Mouse (Mus musculus): ENCODE measurements around the gene Platr17.
A peak's percentile ranks its signal among the peaks of the same experiment; 100 is the strongest.
"Not testable (repeated sequence)": the region's sequence is repeated elsewhere in the genome, so short reads cannot be mapped to it uniquely, and the experiment has no call there.

The Platr17 gene

GRCm38 (mm10) chr17:33904835-33905234, at the start of gene Platr17:
Platr17 (plus strand) TSS chr17:33905135.
- not testable (repeated sequence) for DNase-seq (ENCODE audit: low spot score)

- no peak for DNase-seq (ENCODE audit: low spot score)
Measured at GRCm38 (mm10) chr17:33857816-33858215, 47.1 kb upstream of the Platr17 start.

- DNase-seq (ENCODE audit: low spot score): peak; percentile 59
Measured at GRCm38 (mm10) chr17:33865330-33866030, 39.5 kb upstream of the Platr17 start.

GRCm38 (mm10) chr17:33873537-33873936, 31.4 kb upstream of the Platr17 start, which contains the start of gene Gm7029:
Gm7029 (plus strand) TSS chr17:33873837.
- DNase-seq (ENCODE audit: low spot score): not testable (repeated sequence)

GRCm38 (mm10) chr17:33874411-33874810, 30.5 kb upstream of the Platr17 start:
- no peak for DNase-seq (ENCODE audit: low spot score)

GRCm38 (mm10) chr17:33875797-33876196, 29.1 kb upstream of the Platr17 start:
- DNase-seq (ENCODE audit: low spot score): not testable (repeated sequence)

- DNase-seq (ENCODE audit: low spot score): not testable (repeated sequence)
Measured at GRCm38 (mm10) chr17:33884320-33884719, 20.6 kb upstream of the Platr17 start.

- DNase-seq (ENCODE audit: low spot score): not testable (repeated sequence)
Measured at GRCm38 (mm10) chr17:33887802-33888201, 17.1 kb upstream of the Platr17 start.

- not testable (repeated sequence) for DNase-seq (ENCODE audit: low spot score)
Measured at GRCm38 (mm10) chr17:33888230-33888629, 16.7 kb upstream of the Platr17 start.

GRCm38 (mm10) chr17:33889941-33890532, 14.9 kb upstream of the Platr17 start:
- DNase-seq (ENCODE audit: low spot score): not testable (repeated sequence)

GRCm38 (mm10) chr17:33890533-33891059, 14.3 kb upstream of the Platr17 start, which contains the start of gene Kifc1:
Kifc1 (minus strand) TSS chr17:33890661.
- peak; percentile 99 for DNase-seq (ENCODE audit: low spot score)

- DNase-seq (ENCODE audit: low spot score): no peak
Measured at GRCm38 (mm10) chr17:33891357-33891756, 13.6 kb upstream of the Platr17 start.

- not testable (repeated sequence) for DNase-seq (ENCODE audit: low spot score)
Measured at GRCm38 (mm10) chr17:33891892-33892291, 13.0 kb upstream of the Platr17 start.

GRCm38 (mm10) chr17:33892429-33892828, 12.5 kb upstream of the Platr17 start:
- no peak for DNase-seq (ENCODE audit: low spot score)

GRCm38 (mm10) chr17:33893011-33893410, 11.9 kb upstream of the Platr17 start:
- not testable (repeated sequence) for DNase-seq (ENCODE audit: low spot score)

- peak; percentile 68 for DNase-seq (ENCODE audit: low spot score)
Measured at GRCm38 (mm10) chr17:33897114-33897794, 7.7 kb upstream of the Platr17 start.

GRCm38 (mm10) chr17:33898193-33898592, 6.7 kb upstream of the Platr17 start:
- DNase-seq (ENCODE audit: low spot score): not testable (repeated sequence)

- DNase-seq (ENCODE audit: low spot score): no peak
Measured at GRCm38 (mm10) chr17:33899642-33900041, 5.3 kb upstream of the Platr17 start.

- DNase-seq (ENCODE audit: low spot score): no peak
Measured at GRCm38 (mm10) chr17:33900281-33900988, 4.5 kb upstream of the Platr17 start.

- no peak for DNase-seq (ENCODE audit: low spot score)
Measured at GRCm38 (mm10) chr17:33900989-33901314, 4.0 kb upstream of the Platr17 start.

- DNase-seq (ENCODE audit: low spot score): no peak
Measured at GRCm38 (mm10) chr17:33901653-33902052, 3.3 kb upstream of the Platr17 start.

GRCm38 (mm10) chr17:33902079-33902478, 2.9 kb upstream of the Platr17 start:
- no peak for DNase-seq (ENCODE audit: low spot score)
